Mouse (Mus musculus) Patski (cell line): Measurements from ENCODE around the gene Slc25a39. TPM values are rescaled to one million over a fixed set of nuclear protein-coding genes. Genes with fewer than 3 reads are reported as not detected.
"Not testable (repeated sequence)": the region's sequence is repeated elsewhere in the genome, so short reads cannot be mapped to it uniquely, and the experiment has no call there.

Experiments used
- ATAC-seq: fragments of 100-300 bp; one replicate; pipeline ENCODE4 v1.8.0; 2021
- CTCF ChIA-PET: fragments of 350-600 bp; sonication (Branson Sonifier 250); formaldehyde crosslinking; loops from one replicate; lab custom pipeline; 2022; ENCODE audit warnings: inconsistent platforms; lab: Charles Lee
- POLR2A ChIA-PET: fragments of 350-600 bp; sonication (Branson Sonifier 250); formaldehyde crosslinking; loops from one replicate; lab custom pipeline; 2022; ENCODE audit warnings: antibody characterized with exemption, inconsistent platforms; lab: Charles Lee
- DNase-seq: peaks from one replicate; pipeline ENCODE4 v3.0.0-alpha.2; 2011; ENCODE audit warnings: low read depth, low spot score
- H3K27me3 ChIP-seq: fragments of 371-371 bp; one replicate; pipeline ENCODE4 v1.5.1; 2021
- CTCF ChIP-seq: fragments of 100-300 bp; IDR thresholded peaks from one replicate; pipeline ENCODE4 v1.5.1; 2021
- in situ Hi-C: fragments of 300-500 bp; cut with MboI; formaldehyde crosslinking; loops from 3 replicates; pipeline ENCODE4 v1.11.1; 2018; ENCODE audit warnings: low pct_unique_long_range_greater_than_20kb, mixed read lengths
- polyA plus RNA-seq: library from polyadenylated mRNA; unstranded; gene quantifications from one replicate; pipeline ENCODE4 v1.2.3, GENCODE M21; 2021

Slc25a39 gene
- polyA plus RNA-seq, 1 experiment from 2014 or later = 388 TPM

- no peak for TF ChIP-seq CTCF
- DNase-seq = no peak
- no peak for ATAC-seq
- POLR2A ChIA-PET = no interaction called here
- peaks cover 22% of the 10 kb centered on the region for H3K27me3 ChIP-seq
- in situ Hi-C loops = no loop called here
- CTCF ChIA-PET = interaction anchor here (0.8 to 0.9 kb wide), 2 partner anchors 16 to 61 kb away, joined by 3 read pairs; no protein-coding TSS in a partner anchor
Measured at GRCm38 (mm10) chr11:102367504-102368280, 40.1 kb downstream of the Slc25a39 start.

DNA sequence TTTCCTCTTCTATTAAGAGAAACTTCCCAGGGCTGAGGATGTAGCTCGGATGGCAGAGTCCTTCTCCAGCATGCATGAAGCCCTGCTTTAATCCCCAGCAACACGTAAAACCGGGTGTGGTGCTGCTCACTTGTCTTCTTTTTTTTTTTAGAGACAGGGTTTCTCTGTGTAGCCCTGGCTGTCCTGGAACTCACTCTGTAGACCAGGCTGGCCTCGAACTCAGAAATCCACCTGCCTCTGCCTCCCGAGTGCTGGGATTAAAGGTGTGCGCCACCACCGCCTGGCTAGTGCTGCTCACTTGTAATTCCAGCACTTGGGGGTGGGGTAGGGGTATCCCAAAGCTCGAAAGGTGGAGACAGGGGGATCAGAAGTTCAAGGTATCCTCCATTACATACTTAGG, 41.6 kb downstream of the Slc25a39 start, which contains the start of gene Slc4a1:
TSS of gene Slc4a1 (minus strand) at position 101 of the 400 bp plus-strand sequence.
- in situ Hi-C loops, ATAC-seq: not testable (repeated sequence)
- peaks cover 32% of the 10 kb centered on the region for H3K27me3 ChIP-seq

DNA sequence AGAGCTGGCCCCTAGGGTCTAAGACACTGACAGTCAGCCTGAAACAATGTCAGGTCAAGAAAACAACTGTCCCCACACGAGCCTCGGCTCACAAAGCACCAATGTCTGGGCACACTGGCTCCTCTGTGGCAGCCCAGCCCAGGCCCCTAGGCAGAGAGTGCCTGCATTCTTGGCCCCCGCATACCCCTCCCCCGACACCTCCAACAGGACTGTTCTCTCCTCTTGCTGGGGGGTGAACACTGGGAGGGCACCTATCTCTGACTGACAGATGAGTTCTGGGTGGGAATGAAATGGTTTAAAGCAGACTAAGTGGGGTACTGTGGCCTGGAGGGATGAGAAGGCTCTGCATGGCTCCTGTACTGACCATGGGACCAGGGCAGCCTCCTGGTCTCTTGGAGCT, 42.0 kb downstream of the Slc25a39 start:
- TF ChIP-seq CTCF = no peak
- DNase-seq = no peak
- POLR2A ChIA-PET = no interaction called here
- CTCF ChIA-PET = no interaction called here
- H3K27me3 ChIP-seq = peaks cover 35% of the 10 kb centered on the region
- ATAC-seq = no peak
- in situ Hi-C loops = no loop called here

More for the DNA sequence above, 41.6 kb downstream of the Slc25a39 start, which contains the start of gene Slc4a1:
- POLR2A ChIA-PET, CTCF ChIA-PET, DNase-seq: not testable (repeated sequence)

DNA sequence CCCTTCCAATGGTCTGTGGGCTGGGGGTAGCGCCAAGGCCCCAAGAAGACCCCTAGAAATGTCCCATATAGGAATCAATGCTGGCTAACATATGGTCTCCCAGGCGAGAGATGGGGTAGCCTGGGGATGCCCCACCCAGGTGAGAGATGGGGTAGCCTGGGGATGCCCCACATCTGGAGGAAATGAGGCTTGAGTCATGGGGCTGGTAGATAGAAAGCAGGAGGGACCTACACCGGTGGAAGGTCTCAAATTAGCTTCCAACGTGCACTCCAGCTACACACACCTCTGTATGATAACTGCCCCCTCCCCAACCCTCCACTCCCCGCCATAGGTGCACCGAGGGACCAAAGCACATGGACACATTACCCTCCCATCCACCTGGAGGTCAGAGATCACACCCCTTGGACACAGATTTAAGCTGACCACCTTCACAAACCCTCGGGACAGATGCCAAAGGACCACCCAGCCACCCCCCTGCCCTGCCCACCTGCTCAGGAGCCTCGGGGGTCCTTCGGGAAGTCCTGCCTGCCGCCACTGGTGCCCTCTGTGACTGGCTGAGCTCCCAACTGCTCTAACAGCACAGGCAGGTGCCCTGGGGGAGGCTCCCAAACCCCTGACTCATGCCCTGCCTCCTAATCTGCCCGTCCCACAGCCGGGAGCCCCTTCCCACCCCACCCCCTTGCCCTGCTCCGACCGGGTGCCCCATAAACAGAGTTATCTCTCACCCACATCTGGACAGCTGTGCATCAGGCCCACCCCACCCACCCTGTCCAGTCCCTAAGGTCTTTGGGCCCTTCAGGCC, 43.0 kb downstream of the Slc25a39 start:
- DNase-seq (no peak), ATAC-seq (no peak)
- CTCF ChIA-PET = no interaction called here
- POLR2A ChIA-PET = no interaction called here
- H3K27me3 ChIP-seq = peaks cover 41% of the 10 kb centered on the region
- in situ Hi-C loops = no loop called here
- no peak for TF ChIP-seq CTCF

DNA sequence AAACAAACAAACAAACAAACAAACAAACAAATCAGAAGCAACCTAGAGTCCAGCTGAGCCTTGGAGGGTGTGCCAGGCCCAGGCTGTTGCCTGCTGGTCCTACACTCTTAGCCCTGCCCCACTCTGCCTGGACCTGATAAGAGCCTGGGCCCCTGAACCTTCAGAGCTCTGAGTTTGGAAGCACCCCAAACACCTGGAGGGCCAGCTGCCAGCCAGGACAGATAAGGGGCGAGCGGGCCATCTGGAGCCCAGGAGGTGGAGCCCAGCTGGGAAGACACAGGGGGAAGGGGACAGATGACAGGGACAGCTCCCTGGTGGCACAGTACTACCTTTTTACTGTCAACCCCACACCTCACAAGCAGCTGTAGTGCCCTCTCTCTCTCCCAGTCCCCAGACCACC, 44.1 kb downstream of the Slc25a39 start:
- ChIA-PET CTCF (no interaction called here), POLR2A (no interaction called here)
- DNase-seq = no peak
- H3K27me3 ChIP-seq = peaks cover 50% of the 10 kb centered on the region
- TF ChIP-seq CTCF = no peak
- in situ Hi-C loops = no loop called here
- ATAC-seq = no peak

DNA sequence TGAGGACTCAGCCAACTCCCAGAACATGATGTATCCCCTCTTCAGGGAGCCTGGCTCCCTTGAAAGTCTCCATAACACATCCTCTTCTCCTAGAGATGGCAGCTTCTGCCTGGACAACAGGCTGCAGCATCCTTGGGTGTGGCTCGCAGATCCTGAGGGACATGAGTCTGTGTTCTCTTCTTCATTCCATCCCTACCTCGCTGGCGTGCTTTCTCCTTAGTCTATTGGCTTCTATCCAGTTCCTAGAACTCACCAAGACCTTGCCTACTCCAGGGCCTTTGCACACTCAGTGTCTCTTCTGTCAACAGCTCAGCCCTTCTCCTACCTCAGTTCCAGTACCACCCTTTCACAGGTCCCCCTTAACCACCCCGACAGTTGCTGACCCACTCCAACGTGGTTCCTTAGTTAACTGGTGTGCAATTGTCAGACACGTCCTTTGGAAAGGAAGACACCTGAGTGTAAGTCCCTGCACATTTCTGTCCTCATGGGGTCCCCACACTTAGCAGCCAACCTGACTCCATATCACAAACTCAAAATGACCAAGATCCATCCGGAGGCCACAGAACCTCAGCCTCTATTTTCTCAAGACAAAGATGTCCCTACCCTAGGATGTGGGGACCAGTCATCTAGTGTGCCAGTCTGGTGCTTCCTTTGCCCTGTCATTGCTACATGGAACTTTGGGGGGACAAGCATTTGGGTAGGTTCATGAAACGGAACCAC, 45.8 kb downstream of the Slc25a39 start:
- ATAC-seq (no peak), DNase-seq (no peak)
- H3K27me3 ChIP-seq = peaks cover 67% of the 10 kb centered on the region
- in situ Hi-C loops = no loop called here
- CTCF ChIA-PET = no interaction called here
- no peak for TF ChIP-seq CTCF
- POLR2A ChIA-PET = no interaction called here

- in situ Hi-C loops = no loop called here
- ATAC-seq (no peak), DNase-seq (no peak)
- peaks cover 68% of the 10 kb centered on the region for H3K27me3 ChIP-seq
- POLR2A ChIA-PET = no interaction called here
- no peak for TF ChIP-seq CTCF
- CTCF ChIA-PET = no interaction called here
Measured at GRCm38 (mm10) chr11:102358365-102358764, 49.4 kb downstream of the Slc25a39 start.

DNA sequence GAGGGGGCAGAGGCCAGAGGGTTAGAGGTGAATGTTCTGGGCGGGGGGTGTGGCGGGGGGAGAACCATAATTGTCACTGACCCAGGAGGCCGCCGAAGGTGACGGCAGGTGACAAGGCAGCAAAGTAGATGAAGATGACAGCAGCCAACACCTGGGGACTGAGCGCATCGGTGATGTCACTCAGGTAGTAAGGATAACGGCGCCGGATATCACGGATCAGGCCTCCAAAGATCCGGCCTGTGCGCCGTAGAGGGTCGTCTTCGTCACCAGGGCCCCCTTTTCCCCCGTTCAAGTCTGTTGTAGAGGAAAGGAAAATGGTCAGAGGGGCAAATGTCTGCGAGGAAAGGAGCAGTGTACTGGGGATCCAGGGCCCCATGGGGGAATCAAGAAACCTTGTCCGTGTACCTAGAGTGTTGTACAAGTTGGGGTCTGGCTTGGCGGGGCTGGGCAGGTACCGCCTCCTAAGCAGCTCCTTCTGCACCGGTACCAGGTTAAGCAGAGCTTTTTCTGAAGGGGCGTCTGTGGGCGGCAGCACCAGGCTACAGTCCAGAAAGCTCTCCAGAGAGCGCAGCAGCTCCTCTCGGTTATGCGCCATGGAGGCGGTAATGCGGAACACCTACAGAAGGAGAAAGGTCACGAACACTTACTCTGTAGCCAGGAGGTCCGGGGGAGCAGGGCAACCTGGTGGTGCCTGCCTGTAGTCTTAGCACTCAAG, 51.0 kb downstream of the Slc25a39 start:
- TF ChIP-seq CTCF = no peak
- CTCF ChIA-PET = no interaction called here
- DNase-seq = no peak
- ATAC-seq = no peak
- in situ Hi-C loops = no loop called here
- POLR2A ChIA-PET = interaction anchor here (1.0 kb wide), 1 partner anchor 50 kb away, joined by 3 read pairs; no protein-coding TSS in a partner anchor
- peaks cover 60% of the 10 kb centered on the region for H3K27me3 ChIP-seq

- DNase-seq (no peak), ATAC-seq (no peak)
- H3K27me3 ChIP-seq = peaks cover 54% of the 10 kb centered on the region
- POLR2A ChIA-PET = no interaction called here
- TF ChIP-seq CTCF = no peak
- CTCF ChIA-PET = no interaction called here
- in situ Hi-C loops = no loop called here
Measured at GRCm38 (mm10) chr11:102356190-102356589, 51.6 kb downstream of the Slc25a39 start.

DNA sequence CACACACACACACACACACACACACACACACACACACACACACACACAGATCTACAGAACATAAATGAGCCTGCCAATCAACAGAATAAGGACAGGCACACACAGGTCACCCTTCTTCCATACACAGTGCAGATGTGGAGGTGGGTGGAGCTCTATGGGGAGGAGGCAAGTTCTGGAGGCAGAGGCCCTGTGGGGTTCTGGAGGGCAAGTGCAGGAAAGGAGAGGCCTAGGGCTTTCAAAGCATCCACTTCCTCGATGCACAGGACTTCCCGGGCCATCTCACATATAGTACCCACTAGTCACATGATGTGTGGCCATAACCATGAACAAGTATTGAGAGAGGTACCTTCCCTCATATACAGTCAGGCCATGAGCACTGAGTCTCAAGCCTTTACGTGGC, 52.2 kb downstream of the Slc25a39 start:
- in situ Hi-C loops = no loop called here

More for the DNA sequence above, 52.2 kb downstream of the Slc25a39 start:
- no peak for TF ChIP-seq CTCF
- H3K27me3 ChIP-seq = peaks cover 50% of the 10 kb centered on the region
- DNase-seq = no peak
- no peak for ATAC-seq
- ChIA-PET POLR2A (no interaction called here), CTCF (no interaction called here)
